Mouse (Mus musculus): ENCODE measurements around the gene Trex1. TPM values are rescaled to one million over a fixed set of nuclear protein-coding genes. Genes with fewer than 3 reads are reported as not detected.
A peak's percentile ranks its signal among the peaks of the same experiment; 100 is the strongest.

The Trex1 gene
- polyA plus RNA-seq, 1 experiment: 60.7 TPM

GRCm38 (mm10) chr9:109087987-109088386 lies 28.5 kb upstream of the Trex1 start:
- no peak for DNase-seq (ENCODE audit: low read depth)

GRCm38 (mm10) chr9:109084922-109085321 lies 25.4 kb upstream of the Trex1 start:
- DNase-seq (ENCODE audit: low read depth): no peak

GRCm38 (mm10) chr9:109082124-109082800 lies 22.7 kb upstream of the Trex1 start, which contains the start of the genes Ccdc51 and Tma7:
Gene Ccdc51 (plus strand): TSS chr9:109082493.
Gene Tma7 (minus strand): TSS chr9:109082587.
- no peak for DNase-seq (ENCODE audit: low read depth)

- no peak for DNase-seq (ENCODE audit: low read depth)
Observed at GRCm38 (mm10) chr9:109081749-109082123, 22.2 kb upstream of the Trex1 start.

- DNase-seq (ENCODE audit: low read depth): no peak
Observed at GRCm38 (mm10) chr9:109080516-109080915, 21.0 kb upstream of the Trex1 start.

DNA sequence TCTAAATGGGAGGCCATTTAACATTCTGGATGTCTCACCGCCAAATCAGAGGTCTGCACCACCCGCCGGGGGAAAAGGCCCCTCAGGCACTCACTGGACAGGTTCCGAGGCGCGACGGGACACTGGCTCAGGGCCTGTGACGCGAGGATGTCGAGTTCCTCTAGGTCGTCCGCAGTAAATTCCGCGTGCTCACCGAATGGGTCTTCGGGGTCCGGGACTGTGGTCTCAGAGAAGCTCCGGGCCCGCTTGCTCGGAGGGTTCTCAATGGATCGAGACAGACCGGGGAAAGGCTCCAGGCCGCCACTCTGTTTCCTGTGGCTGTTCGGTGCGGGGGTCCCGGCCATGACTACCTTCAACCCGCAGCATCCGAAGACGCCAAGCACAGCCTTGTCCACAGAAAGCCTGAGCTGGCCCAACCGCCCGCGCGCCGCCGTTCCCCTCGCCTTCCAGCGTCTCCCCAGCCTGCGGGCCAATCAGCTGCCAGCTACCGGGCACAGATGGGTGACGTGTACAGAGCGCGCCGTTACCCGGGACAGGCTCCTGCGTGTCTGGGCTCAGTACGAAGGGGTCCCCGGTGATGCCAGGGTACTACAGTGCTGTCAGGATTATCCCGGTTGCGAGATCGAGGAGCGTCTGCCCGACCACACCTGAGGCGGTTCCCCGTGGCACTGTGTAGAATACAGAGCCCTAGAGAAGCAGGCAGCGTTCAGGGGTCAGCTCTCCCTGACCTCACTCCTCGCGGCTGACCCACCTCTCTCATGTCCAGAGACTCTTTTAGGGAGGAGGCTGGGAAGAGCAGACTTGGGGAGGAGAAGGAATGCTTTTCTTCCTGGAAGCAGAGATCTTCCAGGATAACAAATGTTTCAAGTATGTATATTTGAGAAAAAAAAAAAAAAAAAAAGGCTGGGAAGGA lies 14.4 kb upstream of the Trex1 start, which contains the start of gene Atrip:
Gene Atrip, minus strand, starts transcription at position 464 of the 913 bp plus-strand sequence.
- DNase-seq (ENCODE audit: low read depth): no peak

GRCm38 (mm10) chr9:109068095-109068735 lies 8.7 kb upstream of the Trex1 start:
- no peak for DNase-seq (ENCODE audit: low read depth)

GRCm38 (mm10) chr9:109060898-109061295 lies 1.4 kb upstream of the Trex1 start:
- no peak for DNase-seq (ENCODE audit: low read depth)

DNA sequence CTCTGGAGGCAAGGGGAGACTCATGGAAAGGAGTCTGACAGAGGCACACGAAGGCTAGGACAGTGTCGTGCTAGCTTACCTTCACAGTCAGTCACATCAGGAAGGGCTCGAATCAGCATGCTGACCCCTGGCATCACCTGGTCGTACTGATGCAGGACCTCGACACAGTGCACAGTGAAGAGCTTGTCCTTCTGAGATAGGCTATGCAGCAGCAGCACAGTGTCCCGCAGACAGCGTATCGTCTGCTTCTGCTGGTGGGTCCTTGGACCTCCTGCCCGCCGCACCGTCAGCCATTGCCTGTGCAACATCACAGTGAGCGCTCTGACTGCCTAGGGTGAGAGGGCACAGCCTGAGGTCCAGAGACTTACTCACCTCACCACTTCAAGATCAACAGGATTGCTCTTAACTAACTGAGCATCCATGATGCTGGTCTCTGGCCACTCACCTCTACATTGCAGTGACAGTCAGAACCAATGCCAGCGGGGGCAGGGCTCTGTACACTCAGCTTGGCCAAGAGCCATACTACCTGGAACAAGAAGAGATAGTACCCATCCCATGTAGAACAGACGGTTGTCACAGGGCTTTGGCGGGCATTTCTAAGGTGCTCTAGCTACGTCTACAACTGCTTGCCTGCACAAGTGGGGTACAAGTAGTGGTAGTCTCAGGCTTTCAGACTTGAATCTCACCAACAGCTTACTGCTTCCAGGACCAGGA lies 807 bp upstream of the Trex1 start:
- DNase-seq (ENCODE audit: low read depth): no peak

- DNase-seq (ENCODE audit: low read depth): no peak
Observed at GRCm38 (mm10) chr9:109058006-109058765, 1.3 kb downstream of the Trex1 start.

- DNase-seq (ENCODE audit: low read depth): no peak
Observed at GRCm38 (mm10) chr9:109057543-109057942, 2.0 kb downstream of the Trex1 start.

- DNase-seq (ENCODE audit: low read depth): no peak
Observed at GRCm38 (mm10) chr9:109056916-109057315, 2.6 kb downstream of the Trex1 start.

- DNase-seq (ENCODE audit: low read depth): no peak
Observed at GRCm38 (mm10) chr9:109056081-109056690, 3.3 kb downstream of the Trex1 start.

DNA sequence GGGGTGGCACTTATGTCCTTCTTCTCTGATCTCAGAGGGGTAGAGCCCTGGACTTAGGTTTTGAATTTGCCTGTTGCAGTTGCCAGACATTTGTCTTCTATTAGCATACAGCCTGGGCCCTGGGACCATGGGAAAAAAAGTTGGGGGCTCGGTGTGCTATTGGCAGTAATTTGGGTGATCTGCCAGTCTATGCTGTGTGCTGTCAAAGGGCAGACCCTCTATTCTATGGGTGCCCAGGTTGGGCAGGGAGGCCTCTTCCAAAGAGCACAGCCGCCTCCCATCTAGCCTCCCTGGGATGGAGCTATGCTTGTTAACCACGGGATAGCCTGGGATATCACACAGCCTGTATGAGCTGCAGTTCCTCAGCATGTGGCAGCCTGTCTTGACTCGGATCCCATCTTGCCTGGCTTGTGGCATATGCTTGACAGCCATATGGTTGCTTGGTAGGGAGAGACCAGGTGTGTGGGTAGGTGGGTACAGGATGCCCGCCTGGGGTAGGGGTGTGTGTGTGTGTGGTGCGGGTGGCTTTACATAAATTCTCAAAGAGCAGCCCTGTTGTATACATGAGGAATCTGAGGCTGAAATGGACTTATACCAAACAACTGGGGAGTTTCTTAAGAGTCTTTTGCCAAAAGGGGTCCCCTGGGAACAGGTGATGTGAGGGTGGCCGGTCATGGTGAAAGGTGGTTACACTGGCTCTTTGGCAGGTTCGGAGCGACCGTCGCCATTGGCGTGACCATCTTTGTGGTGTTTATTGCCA lies 4.1 kb downstream of the Trex1 start:
- DNase-seq (ENCODE audit: low read depth): no peak

DNA sequence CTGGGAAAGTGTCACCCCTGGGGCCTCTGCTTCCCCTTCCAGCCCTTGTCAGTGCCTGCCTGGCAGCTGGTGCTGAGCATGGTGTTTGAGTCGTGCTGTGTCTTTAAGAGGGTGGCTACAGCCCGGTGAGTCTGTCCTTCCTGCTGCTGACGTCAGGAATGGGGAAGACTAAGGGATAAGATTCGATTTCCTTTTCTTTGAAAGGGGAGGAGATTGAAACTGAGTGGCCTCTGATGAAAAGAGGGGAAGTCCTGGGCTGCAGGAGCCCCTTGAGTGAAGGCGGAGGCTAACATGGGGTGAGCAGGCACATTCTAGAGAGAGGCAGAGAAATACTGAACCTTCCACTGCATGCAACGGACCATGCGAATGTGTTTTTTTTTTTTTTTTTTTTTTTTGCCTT lies 4.8 kb downstream of the Trex1 start:
- DNase-seq (ENCODE audit: low read depth): peak; percentile 47

- DNase-seq (ENCODE audit: low read depth): no peak
Observed at GRCm38 (mm10) chr9:109053851-109054250, 5.7 kb downstream of the Trex1 start.

DNA sequence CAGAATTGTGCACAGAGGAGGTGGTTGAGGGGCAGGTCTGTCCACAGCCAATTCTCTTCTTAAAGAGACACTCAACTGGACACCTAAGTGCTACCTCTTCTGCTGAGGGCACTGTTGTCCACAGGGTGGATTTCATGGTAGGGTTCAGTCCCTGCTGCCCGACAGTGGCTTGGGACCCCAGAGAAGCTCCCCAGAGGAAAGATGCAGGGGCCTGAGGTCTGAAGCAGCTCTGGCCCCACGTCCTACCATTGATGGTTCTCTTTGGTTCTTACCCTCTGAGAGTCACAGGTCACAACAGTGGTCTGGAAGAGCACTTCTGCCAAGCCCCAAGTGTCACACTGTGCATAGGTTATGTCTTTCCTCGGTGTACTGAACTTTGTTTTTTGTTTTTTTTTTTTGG lies 6.2 kb downstream of the Trex1 start:
- DNase-seq (ENCODE audit: low read depth): no peak

GRCm38 (mm10) chr9:109052490-109053260 lies 6.9 kb downstream of the Trex1 start:
- DNase-seq (ENCODE audit: low read depth): no peak
